Mouse (Mus musculus): Measurements from ENCODE around the gene Mapk8ip3. TPM values are rescaled to one million over a fixed set of nuclear protein-coding genes. Genes with fewer than 3 reads are reported as not detected.
A peak's percentile ranks its signal among the peaks of the same experiment; 100 is the strongest.

Mapk8ip3 gene
- polyA plus RNA-seq, 1 experiment from 2014 or later, result 101 TPM

DNA sequence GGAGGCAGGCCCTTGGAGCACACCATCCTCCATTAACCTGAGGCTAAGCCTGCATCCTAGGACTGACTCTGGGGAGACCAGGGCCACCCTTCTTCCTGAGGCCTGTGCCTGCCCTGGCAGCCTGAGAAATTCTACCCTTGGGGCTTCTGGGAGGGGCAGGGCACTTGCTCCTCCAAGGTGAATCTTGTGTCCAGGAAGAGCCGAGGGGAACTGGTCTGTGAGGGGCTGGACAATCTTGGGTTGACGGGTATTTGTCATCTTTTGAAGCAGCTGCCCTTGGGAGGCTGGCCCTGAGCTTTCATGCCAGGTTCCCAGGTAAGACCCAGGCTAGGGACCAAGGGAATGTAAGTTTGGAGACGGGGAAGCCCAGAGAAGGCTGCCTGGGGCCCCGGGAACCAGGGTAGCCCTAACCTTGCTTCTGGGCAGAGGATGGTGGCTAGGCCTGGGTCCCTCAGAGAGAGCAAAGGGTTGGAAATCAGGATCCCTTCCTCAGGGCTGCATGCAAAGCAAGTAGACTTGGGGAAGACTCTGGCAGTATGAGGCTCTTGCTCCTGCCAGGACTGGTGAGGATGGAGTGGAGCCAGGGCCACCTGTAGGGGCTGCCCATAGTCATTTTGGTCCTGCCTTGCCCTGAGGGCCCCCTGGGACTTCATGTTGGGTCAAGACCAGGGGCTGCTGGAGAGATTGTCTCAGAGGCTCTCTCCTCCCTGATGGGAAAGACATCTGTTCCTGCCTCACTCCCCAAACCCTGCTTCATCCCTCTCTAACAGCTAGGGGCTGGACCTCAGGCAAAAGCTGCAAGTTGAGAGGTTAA, 38.5 kb downstream of the Mapk8ip3 start:
- H3K27me3 ChIP-seq, result no peaks in the 10 kb centered on the region
- H3K4me3 ChIP-seq, result peak overlapping the region; percentile 82
- ATAC-seq (ENCODE audit: low FRiP score, low read depth), result no peak
- H3K9me3 ChIP-seq, result no peaks in the 10 kb centered on the region
- H3K4me1 ChIP-seq (replicated peaks), result peaks cover 41% of the 10 kb centered on the region
- H3K9ac ChIP-seq, result peak overlapping the region; percentile 87; the same call in 1 of the 2 replicates
- WGBS, result 78% methylated on average over 4 of the region's 4 CpGs
- 0 out of 2 replicates have a peak overlapping the region, but pooled peaks have one; percentile 97 for H3K4me2 ChIP-seq
- H3K27ac ChIP-seq (replicated peaks), result no peak overlapping the region
- H3K36me3 ChIP-seq, result peaks cover 60% of the 10 kb centered on the region

GRCm38 (mm10) chr17:24897600-24897999, 39.2 kb downstream of the Mapk8ip3 start:
- Histone ChIP-seq H3K27me3 (no peaks in the 10 kb centered on the region), H3K9me3 (no peaks in the 10 kb centered on the region), H3K27ac (replicated peaks) (no peak overlapping the region), H3K9ac (peak overlapping the region; percentile 87), H3K4me1 (replicated peaks) (peaks cover 46% of the 10 kb centered on the region), H3K36me3 (peaks cover 60% of the 10 kb centered on the region), H3K4me3 (peak overlapping the region; percentile 82), H3K4me2 (peak overlapping the region; percentile 97)
- ATAC-seq (ENCODE audit: low FRiP score, low read depth), result no peak
- 72% methylated on average over 4 of the region's 4 CpGs for WGBS

DNA sequence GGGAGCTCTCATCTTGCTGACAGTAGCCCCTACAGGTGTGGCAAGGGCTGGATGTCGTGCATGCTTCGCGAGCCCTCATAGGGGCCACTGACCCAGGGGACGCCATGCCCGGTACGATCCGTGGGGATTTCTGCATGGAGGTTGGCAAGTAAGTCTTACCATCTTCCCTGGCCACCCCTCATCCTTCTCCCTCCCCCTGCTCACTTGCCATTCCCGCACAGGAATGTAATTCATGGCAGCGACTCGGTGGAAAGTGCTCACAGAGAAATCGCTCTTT, 39.8 kb downstream of the Mapk8ip3 start:
- Histone ChIP-seq H3K4me1 (replicated peaks) (peaks cover 46% of the 10 kb centered on the region), H3K9me3 (no peaks in the 10 kb centered on the region), H3K27me3 (no peaks in the 10 kb centered on the region), H3K4me3 (peak overlapping the region; percentile 82), H3K36me3 (peaks cover 61% of the 10 kb centered on the region), H3K9ac (peak overlapping the region; percentile 87), H3K27ac (replicated peaks) (peak overlapping the region; percentile 79), H3K4me2 (peak overlapping the region; percentile 97)
- ATAC-seq (ENCODE audit: low FRiP score, low read depth), result no peak
- 25% methylated on average over 11 of the region's 11 CpGs for WGBS

GRCm38 (mm10) chr17:24896241-24896992, 40.4 kb downstream of the Mapk8ip3 start, which contains the start of gene Nme3:
Gene Nme3, plus strand, starts transcription at chr17:24896500.
- Histone ChIP-seq H3K4me2 (peak within 1 kb of the TSS; percentile 97), H3K4me3 (peak within 1 kb of the TSS; percentile 82), H3K36me3 (peaks cover 60% of the 10 kb centered on the region), H3K27me3 (no peaks in the 10 kb centered on the region), H3K9ac (peak within 1 kb of the TSS; percentile 87), H3K27ac (replicated peaks) (peak within 1 kb of the TSS; percentile 79), H3K9me3 (no peaks in the 10 kb centered on the region), H3K4me1 (replicated peaks) (peaks cover 46% of the 10 kb centered on the region)
- ATAC-seq (ENCODE audit: low FRiP score, low read depth), result peak; percentile 74
- under 1% methylated on average over 50 of the region's 50 CpGs for WGBS

GRCm38 (mm10) chr17:24895571-24896240, 41.1 kb downstream of the Mapk8ip3 start:
- Histone ChIP-seq H3K4me3 (peak overlapping the region; percentile 82), H3K9me3 (no peaks in the 10 kb centered on the region), H3K4me1 (replicated peaks) (peaks cover 46% of the 10 kb centered on the region), H3K36me3 (peaks cover 60% of the 10 kb centered on the region), H3K9ac (peak overlapping the region; percentile 87), H3K4me2 (peak overlapping the region; percentile 97), H3K27me3 (no peaks in the 10 kb centered on the region), H3K27ac (replicated peaks) (peak overlapping the region; percentile 79)
- WGBS, result 14% methylated on average over 23 of the region's 23 CpGs
- ATAC-seq (ENCODE audit: low FRiP score, low read depth), result no peak

- Histone ChIP-seq H3K27ac (replicated peaks) (peak within 1 kb of the TSS; percentile 79), H3K27me3 (no peaks in the 10 kb centered on the region), H3K9ac (peak within 1 kb of the TSS; percentile 87), H3K9me3 (no peaks in the 10 kb centered on the region), H3K36me3 (peaks cover 59% of the 10 kb centered on the region), H3K4me3 (peak within 1 kb of the TSS; percentile 82), H3K4me2 (peak within 1 kb of the TSS; percentile 97), H3K4me1 (replicated peaks) (peaks cover 46% of the 10 kb centered on the region)
- ATAC-seq (ENCODE audit: low FRiP score, low read depth), result peak; percentile 73
- 0% methylated on average over 62 of the region's 62 CpGs for WGBS
Observed at GRCm38 (mm10) chr17:24894995-24895547, 41.7 kb downstream of the Mapk8ip3 start, which contains the start of the genes Eme2 and Mrps34. Gene Eme2, minus strand, starts transcription at chr17:24895087. Gene Mrps34, plus strand, starts transcription at chr17:24895116.

DNA sequence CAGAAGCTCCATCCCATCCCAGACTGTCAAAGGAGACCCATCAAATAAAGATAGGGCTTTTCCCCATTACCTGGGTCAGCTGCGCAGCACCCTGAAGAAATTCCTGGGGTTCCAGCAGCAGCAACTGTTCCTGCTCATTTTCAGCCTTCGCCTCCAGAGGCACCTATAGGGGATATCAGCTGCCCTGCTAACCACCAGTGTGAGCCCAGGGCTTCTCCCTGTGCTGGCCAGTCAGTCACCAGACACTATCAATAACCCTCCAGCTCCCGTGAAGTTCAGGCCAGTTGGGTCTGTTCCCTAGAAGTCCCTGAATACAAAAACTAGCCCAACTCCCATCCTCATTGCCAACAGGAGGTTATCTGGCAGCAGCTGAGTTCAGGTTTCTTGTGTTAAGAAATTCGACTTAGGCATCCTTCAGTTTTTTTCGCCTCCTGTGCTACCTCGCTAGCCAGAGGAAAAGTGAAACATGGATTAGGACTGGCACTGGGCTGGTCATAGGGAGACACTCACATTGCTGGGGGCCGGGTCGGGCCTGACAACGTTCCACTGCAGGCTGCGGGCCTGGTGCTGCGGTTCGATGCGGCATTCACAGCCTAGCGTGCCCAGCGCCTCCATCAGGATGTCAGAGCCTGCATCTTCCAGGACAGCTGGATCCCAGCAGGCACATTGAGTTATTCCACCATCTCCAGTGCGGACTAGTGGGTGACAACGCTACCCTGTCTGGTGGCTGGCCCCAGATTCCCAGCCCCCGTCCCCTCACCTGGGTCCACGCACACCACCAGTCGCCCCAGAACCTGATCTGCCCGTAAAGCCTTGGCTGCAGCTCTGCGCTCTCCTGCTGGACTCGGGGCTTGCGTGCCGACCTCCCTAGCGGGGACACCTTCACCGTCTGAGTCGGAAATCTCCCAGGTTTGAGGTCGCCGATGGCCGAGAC, 42.4 kb downstream of the Mapk8ip3 start:
- Histone ChIP-seq H3K4me3 (peak overlapping the region; percentile 82), H3K9ac (peak overlapping the region; percentile 87), H3K4me1 (replicated peaks) (peaks cover 46% of the 10 kb centered on the region), H3K27me3 (no peaks in the 10 kb centered on the region), H3K36me3 (peaks cover 56% of the 10 kb centered on the region), H3K9me3 (no peaks in the 10 kb centered on the region), H3K4me2 (peak overlapping the region; percentile 97), H3K27ac (replicated peaks) (peak overlapping the region; percentile 79)
- peak; percentile 23 for ATAC-seq (ENCODE audit: low FRiP score, low read depth)
- WGBS, result 12% methylated on average over 31 of the region's 31 CpGs

DNA sequence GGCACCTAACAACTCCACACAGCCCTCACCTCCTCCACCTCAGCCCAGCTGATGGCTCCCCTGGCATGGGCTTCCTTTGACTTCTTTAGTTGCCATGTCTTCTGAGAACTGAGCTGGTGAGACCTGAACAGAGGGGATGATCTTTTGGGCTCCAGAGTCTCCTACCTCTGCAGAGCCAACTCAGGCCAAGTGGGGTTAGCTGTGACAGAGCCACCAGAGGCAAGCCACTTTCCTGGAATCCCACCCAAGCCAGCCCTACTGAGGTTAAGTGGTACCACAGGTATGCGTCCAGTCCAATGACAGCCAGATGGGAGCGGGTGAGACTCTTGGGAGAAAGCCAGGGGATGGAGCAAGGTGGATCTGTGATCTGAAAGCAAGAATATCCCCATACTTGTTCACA, 43.5 kb downstream of the Mapk8ip3 start:
- no peak for ATAC-seq (ENCODE audit: low FRiP score, low read depth)
- Histone ChIP-seq H3K9ac (no peak overlapping the region), H3K4me1 (replicated peaks) (peaks cover 51% of the 10 kb centered on the region), H3K36me3 (peaks cover 46% of the 10 kb centered on the region), H3K27me3 (no peaks in the 10 kb centered on the region), H3K9me3 (no peaks in the 10 kb centered on the region), H3K4me3 (peak overlapping the region; percentile 82; the same call in 1 of the 2 replicates), H3K27ac (replicated peaks) (no peak overlapping the region), H3K4me2 (no peak overlapping the region; the same call in 1 of the 2 replicates)
- WGBS, result 96% methylated on average over 2 of the region's 2 CpGs

GRCm38 (mm10) chr17:24892785-24893184, 44.0 kb downstream of the Mapk8ip3 start:
- Histone ChIP-seq H3K4me1 (replicated peaks) (peaks cover 51% of the 10 kb centered on the region), H3K36me3 (peaks cover 42% of the 10 kb centered on the region), H3K9ac (no peak overlapping the region), H3K4me2 (no peak overlapping the region), H3K9me3 (no peaks in the 10 kb centered on the region), H3K27ac (replicated peaks) (no peak overlapping the region), H3K4me3 (no peak overlapping the region), H3K27me3 (no peaks in the 10 kb centered on the region)
- 89% methylated on average over 12 of the region's 12 CpGs for WGBS
- no peak for ATAC-seq (ENCODE audit: low FRiP score, low read depth)

DNA sequence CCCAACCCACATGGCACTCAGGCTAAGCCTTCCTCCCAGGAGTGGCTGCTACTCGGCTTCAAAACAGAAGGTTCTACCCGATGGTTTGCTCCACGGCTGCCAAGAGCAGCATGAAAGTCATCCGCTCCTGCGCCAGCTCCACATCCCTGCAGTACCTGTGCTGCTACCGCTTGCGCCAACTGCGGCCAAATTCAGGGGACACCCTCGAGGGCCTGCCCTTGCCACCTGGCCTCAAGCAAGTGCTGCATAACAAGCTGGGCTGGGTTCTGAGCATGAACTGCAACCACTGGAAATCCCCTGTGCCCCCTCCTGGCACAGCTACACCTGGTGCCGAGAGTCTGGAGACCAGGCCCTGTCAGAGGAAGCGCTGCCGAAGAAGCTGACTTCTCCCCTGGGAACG, 45.5 kb downstream of the Mapk8ip3 start:
- no peak overlapping the region for H3K4me2 ChIP-seq
- no peak overlapping the region for H3K27ac ChIP-seq (replicated peaks)
- no peaks in the 10 kb centered on the region for H3K9me3 ChIP-seq
- no peak for ATAC-seq (ENCODE audit: low FRiP score, low read depth)
- peaks cover 47% of the 10 kb centered on the region for H3K4me1 ChIP-seq (replicated peaks)
- peaks cover 39% of the 10 kb centered on the region for H3K36me3 ChIP-seq
- no peak overlapping the region for H3K9ac ChIP-seq
- H3K27me3 ChIP-seq, result no peaks in the 10 kb centered on the region
- no peak overlapping the region for H3K4me3 ChIP-seq
- WGBS, result 86% methylated on average over 13 of the region's 13 CpGs

Measured in hindbrain, embryonic 15.5 days (tissue).